Mouse (Mus musculus) erythroblast, embryonic 14.5 days (primary cell): ENCODE results near the gene Igsf8. TPM values are rescaled to one million over a fixed set of nuclear protein-coding genes. Genes with fewer than 3 reads are reported as not detected.

Experiments
- H3K27me3 ChIP-seq: 2 replicates; pipeline ENCODE4 v1.6.1; 2012; ENCODE audit warnings: inconsistent platforms; ENCODE audit not compliant: control insufficient read depth
- H3K36me3 ChIP-seq: 2 replicates; pipeline ENCODE4 v1.6.1; 2012; ENCODE audit warnings: mild to moderate bottlenecking, inconsistent platforms; ENCODE audit not compliant: control insufficient read depth
- H3K4me1 ChIP-seq: 2 replicates; pipeline ENCODE4 v1.6.1; 2012; ENCODE audit warnings: inconsistent platforms; ENCODE audit not compliant: control insufficient read depth
- H3K4me3 ChIP-seq: replicated peaks from 2 replicates; pipeline ENCODE3; 2012; ENCODE audit warnings: moderate library complexity, mild to moderate bottlenecking, inconsistent platforms
- H3K9me3 ChIP-seq: 2 replicates; pipeline ENCODE4 v1.6.1; 2012; ENCODE audit warnings: low read length, inconsistent platforms, mixed read lengths; ENCODE audit not compliant: control insufficient read depth
- GATA1 ChIP-seq: IDR thresholded peaks from 2 replicates; pipeline ENCODE4 v1.6.1; 2012; ENCODE audit warnings: low read length, inconsistent platforms, mixed read lengths
- TAL1 ChIP-seq: IDR thresholded peaks from 3 replicates; pipeline ENCODE4 v1.6.1; 2012; ENCODE audit warnings: low read length, inconsistent platforms, mixed read lengths
- polyA plus RNA-seq: library from polyadenylated mRNA; stranded (reverse); fragments of >175 nt; gene quantifications from 2 replicates; pipeline ENCODE4 v1.2.3, GENCODE M21; 2012

Igsf8 gene
- polyA plus RNA-seq, 1 experiment, result 2.7 TPM

DNA sequence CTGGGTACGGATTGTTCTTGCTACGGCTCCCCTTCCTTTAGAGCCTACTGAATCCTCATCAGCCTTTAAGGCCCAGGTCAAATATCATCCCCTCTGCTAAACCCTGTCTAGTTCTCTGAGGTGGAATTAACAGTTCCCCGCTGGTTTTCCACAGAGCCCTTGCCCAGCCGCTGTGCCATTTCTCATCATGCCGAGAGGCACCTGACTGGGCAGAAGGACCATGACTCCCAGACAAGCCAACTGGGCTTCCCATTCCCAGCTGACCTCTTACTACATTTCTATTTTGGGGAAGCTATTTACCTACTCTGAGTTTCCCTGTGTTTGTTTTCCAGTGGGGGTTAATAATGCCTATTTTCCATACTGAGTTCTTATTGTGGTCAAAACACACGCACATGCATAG is 21.6 kb downstream of the Igsf8 start:
- TF ChIP-seq GATA1 (no peak), TAL1 (no peak)
- Histone ChIP-seq H3K9me3 (no peaks in the 10 kb centered on the region), H3K27me3 (no peaks in the 10 kb centered on the region), H3K4me1 (no peaks in the 10 kb centered on the region), H3K4me3 (no peak overlapping the region), H3K36me3 (no peaks in the 10 kb centered on the region)

DNA sequence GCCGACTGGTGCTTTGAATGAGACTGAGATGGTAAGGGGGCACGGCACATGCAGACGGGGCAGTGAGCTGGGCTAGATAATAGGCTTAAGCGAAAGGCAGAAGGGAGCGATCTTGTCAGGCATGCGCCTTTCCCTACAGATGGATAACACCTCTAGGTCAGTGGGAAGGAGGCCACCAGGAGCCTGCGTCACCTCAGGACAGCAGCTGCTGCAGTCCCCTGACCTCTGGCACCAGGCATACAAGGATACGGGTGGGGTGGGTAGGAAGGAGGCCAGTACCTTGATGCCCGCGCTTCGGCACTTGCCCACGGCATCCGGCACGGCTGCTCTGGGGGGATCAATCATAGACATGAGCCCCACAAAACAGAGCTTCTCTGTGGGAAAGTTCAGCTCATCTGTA is 22.8 kb downstream of the Igsf8 start:
- Histone ChIP-seq H3K27me3 (no peaks in the 10 kb centered on the region), H3K4me3 (no peak overlapping the region), H3K4me1 (no peaks in the 10 kb centered on the region), H3K9me3 (no peaks in the 10 kb centered on the region), H3K36me3 (no peaks in the 10 kb centered on the region)
- no peak for TF ChIP-seq TAL1
- no peak for TF ChIP-seq GATA1

DNA sequence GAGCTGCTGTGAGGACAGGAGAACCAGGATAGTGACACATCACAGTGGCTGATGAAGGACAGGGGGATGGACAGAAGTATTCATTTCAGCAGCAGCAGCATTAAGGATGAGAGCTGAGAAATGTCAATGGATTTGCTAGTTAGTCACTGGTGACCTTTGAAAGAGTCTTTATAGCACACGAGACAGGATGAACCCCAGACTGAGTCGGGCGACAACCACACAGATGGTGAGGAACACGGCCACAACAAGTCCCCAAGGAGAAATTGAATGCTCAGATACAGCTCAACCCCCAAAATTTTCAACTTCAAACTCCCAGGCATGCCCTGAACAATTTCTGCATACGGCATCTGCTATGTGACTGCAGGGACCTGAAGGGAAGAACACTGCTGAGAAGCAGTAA is 25.3 kb downstream of the Igsf8 start:
- H3K9me3 ChIP-seq, result no peaks in the 10 kb centered on the region
- TF ChIP-seq GATA1 (no peak), TAL1 (no peak)
- no peak overlapping the region for H3K4me3 ChIP-seq
- no peaks in the 10 kb centered on the region for H3K36me3 ChIP-seq
- H3K4me1 ChIP-seq, result no peaks in the 10 kb centered on the region; the same call in none of the 2 replicates
- H3K27me3 ChIP-seq, result no peaks in the 10 kb centered on the region

DNA sequence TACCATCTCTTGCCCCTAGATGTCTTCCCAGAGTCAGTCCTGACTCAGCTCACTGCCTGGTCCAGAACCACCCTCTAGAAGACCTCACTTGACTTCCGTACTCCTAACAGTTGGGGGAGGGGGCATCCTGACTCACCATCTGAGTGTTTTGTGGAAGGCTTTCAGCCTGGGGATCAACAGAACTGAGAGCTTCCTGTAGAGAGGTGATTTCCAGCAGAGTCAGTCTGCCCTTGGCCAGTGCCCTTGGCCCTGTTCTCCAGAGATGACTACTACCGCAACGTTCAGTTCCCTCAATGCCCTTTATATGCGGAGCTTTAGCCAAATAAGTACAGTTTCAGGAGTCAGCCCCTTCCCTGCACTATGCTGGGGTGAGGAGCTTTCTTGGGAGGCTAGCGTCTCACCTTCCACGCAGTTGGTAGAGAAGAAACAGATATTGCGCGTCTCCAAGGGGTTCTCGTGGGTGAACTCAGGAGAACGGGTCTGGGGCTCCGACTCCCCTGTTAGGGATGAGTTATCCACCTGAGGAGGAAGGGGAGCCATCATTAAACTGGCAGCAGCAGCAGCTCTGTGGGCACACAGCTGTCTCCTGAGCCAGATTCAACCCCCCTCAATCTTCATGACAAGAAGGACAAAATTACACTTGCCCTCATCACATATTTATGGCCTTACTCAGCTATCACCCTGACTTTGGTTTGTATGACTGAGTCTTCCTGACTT is 27.6 kb downstream of the Igsf8 start:
- no peak for TF ChIP-seq TAL1
- TF ChIP-seq GATA1, result no peak
- Histone ChIP-seq H3K36me3 (no peaks in the 10 kb centered on the region), H3K27me3 (no peaks in the 10 kb centered on the region), H3K4me3 (no peak overlapping the region), H3K9me3 (no peaks in the 10 kb centered on the region), H3K4me1 (no peaks in the 10 kb centered on the region; the same call in none of the 2 replicates)

DNA sequence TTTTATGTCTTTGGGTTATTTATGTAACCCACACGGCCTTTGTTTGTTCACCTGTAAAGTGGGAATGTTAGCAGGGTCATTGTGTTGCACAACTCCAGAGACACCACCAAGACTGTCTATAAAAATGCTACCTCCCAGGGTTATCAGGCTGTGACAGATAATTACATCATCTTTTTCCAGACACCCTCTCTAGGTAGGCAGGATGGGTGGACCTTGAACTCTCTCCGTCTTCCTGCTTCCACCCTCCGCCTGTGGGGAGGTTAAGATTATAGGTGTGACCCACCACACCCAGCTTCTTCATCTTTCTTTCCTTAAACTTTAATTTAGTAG is 28.1 kb downstream of the Igsf8 start:
- H3K4me1 ChIP-seq, result no peaks in the 10 kb centered on the region; the same call in none of the 2 replicates
- H3K9me3 ChIP-seq, result no peaks in the 10 kb centered on the region
- H3K27me3 ChIP-seq, result no peaks in the 10 kb centered on the region
- no peak for TF ChIP-seq GATA1
- TF ChIP-seq TAL1, result no peak
- no peaks in the 10 kb centered on the region for H3K36me3 ChIP-seq
- H3K4me3 ChIP-seq, result no peak overlapping the region

DNA sequence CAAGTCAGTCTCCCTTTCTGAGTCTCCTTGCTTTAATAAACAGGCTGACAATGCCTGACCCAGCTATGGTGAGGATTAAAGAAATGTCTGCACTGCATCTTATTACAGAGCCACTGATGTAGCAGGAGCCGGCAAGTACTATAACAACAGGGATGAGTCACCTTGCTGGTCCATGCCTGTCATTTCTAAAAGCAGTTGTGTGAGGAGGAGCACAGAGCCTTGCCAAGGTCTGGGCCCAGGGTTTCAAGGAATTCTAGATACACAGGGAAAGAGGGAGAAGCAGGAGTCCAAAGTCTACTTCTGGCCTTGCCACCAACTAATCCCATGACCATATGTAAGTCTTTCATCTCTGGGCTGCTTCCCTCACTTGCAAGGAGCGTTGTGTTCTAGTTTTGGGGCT is 31.4 kb downstream of the Igsf8 start:
- H3K36me3 ChIP-seq, result no peaks in the 10 kb centered on the region
- TF ChIP-seq GATA1, result no peak
- no peak for TF ChIP-seq TAL1
- no peaks in the 10 kb centered on the region for H3K9me3 ChIP-seq
- no peak overlapping the region for H3K4me3 ChIP-seq
- H3K4me1 ChIP-seq, result no peaks in the 10 kb centered on the region; the same call in none of the 2 replicates
- H3K27me3 ChIP-seq, result peaks cover 16% of the 10 kb centered on the region

DNA sequence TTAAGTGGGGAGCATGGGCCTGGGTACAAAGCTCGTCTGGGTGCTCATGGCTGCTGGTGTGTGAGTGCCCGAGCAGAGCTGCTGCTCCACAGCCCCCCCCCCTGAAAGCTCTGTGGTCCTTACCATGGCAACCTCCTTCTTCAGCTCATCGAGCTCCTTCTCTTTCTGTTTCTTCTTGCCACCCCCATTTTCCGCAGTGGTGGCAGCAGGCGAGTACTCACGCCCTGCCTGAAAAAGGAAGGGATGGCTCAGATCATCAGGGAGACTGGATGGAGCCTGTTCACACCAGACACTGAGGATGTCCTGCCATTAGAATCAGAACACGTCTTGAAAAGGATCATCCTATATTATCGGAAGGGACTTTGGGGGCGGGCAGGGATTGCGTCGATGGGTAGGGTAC is 32.0 kb downstream of the Igsf8 start:
- Histone ChIP-seq H3K27me3 (peaks cover 21% of the 10 kb centered on the region), H3K4me3 (no peak overlapping the region), H3K36me3 (no peaks in the 10 kb centered on the region), H3K4me1 (no peaks in the 10 kb centered on the region; the same call in none of the 2 replicates), H3K9me3 (no peaks in the 10 kb centered on the region)
- TF ChIP-seq TAL1 (no peak), GATA1 (no peak)

DNA sequence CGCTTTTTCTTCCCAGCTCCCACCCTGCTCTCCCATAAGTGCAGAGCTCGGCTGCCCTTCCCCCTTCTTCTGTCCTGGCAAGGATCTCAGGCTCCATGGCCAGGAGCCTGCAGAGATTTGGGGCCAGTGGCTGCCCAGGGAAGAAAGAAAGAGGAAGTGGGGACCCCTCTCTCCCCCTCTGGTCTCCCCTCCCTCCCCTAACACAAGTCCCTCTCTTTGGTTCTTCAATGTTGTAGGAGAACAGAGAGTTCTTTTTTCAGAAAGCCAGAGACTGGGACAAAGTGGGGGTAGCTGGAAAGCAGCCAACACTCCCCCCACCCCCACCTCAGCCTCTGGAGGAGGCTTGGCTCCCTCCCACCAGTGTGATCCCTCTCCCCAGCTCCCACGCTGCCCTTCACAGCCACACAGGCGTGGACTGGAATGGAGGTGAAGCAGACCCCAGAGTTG is 34.3 kb downstream of the Igsf8 start:
- H3K27me3 ChIP-seq, result peaks cover 23% of the 10 kb centered on the region
- no peak for TF ChIP-seq GATA1
- TF ChIP-seq TAL1, result no peak
- no peak overlapping the region for H3K4me3 ChIP-seq

DNA sequence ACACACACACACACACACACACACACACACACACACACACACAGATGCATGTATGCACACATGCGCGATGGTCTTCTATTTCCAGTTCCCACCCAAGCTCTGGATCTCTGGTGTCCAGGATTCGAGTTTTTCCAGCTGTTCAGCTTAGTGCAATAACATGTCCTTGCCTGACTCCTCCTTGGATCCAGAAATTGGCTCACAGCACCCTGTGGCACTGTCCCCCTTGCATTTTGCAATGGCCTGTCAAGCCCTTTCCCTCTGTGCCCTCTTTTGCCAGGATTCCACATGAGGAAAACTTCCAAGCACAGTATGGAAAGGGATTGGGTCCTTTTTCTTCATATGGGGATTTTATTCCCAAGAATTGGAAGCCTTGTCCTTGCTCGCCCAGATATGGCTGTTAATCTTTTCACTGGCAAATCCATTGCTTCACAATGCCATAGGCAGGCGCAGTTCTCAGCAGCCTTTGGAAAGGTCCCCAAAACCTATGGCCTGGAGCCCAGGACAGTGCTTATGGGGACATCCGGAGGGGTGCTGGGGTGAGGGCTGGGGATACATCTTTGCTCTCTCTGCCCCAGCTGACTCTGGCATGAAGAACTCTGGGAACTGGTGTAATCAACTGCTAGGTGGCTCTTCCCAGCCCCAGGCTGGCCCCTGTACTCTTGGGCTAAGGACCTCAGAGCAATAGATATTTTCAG is 35.5 kb downstream of the Igsf8 start:
- TF ChIP-seq TAL1 (no peak), GATA1 (no peak)
- no peaks in the 10 kb centered on the region for H3K4me1 ChIP-seq
- H3K4me3 ChIP-seq, result no peak overlapping the region
- no peaks in the 10 kb centered on the region for H3K36me3 ChIP-seq
- no peaks in the 10 kb centered on the region for H3K9me3 ChIP-seq
- peaks cover 23% of the 10 kb centered on the region for H3K27me3 ChIP-seq

More for the DNA sequence above, 34.3 kb downstream of the Igsf8 start:
- Histone ChIP-seq H3K4me1 (no peaks in the 10 kb centered on the region), H3K36me3 (no peaks in the 10 kb centered on the region), H3K9me3 (no peaks in the 10 kb centered on the region)
